Mouse (Mus musculus) kidney, adult 2 months (tissue): Measurements from ENCODE around the gene Nop53. TPM values are rescaled to one million over a fixed set of nuclear protein-coding genes. Genes with fewer than 3 reads are reported as not detected.
"Not testable (repeated sequence)": the region's sequence is repeated elsewhere in the genome, so short reads cannot be mapped to it uniquely, and the experiment has no call there.

ENCODE experiments used
- DNase-seq: peaks from one replicate; pipeline ENCODE4 v3.0.0; 2021
- H3K27ac ChIP-seq: fragments of 200-500 bp; 2 replicates; pipeline ENCODE4 v1.5.1; 2012; ENCODE audit warnings: low read depth, low read length, control low read depth, inconsistent platforms; ENCODE audit not compliant: insufficient read depth
- H3K27me3 ChIP-seq: fragments of 200-500 bp; replicated peaks from 2 replicates; pipeline ENCODE4 v1.6.1; 2012; ENCODE audit warnings: mild to moderate bottlenecking, moderate library complexity, low read length, inconsistent platforms; ENCODE audit not compliant: control insufficient read depth, insufficient read depth
- H3K36me3 ChIP-seq: fragments of 200-500 bp; 2 replicates; pipeline ENCODE4 v1.6.1; 2012; ENCODE audit warnings: mild to moderate bottlenecking, moderate library complexity, low read length, inconsistent platforms; ENCODE audit not compliant: control insufficient read depth, insufficient read depth
- H3K4me1 ChIP-seq: fragments of 200-500 bp; 2 replicates; pipeline ENCODE4 v1.6.1; 2011; ENCODE audit warnings: low read length; ENCODE audit not compliant: control insufficient read depth, insufficient read depth
- H3K4me3 ChIP-seq: fragments of 200-500 bp; 2 replicates; pipeline ENCODE4 v1.5.1; 2011; ENCODE audit warnings: mild to moderate bottlenecking, low read depth, low read length, control low read depth; ENCODE audit not compliant: insufficient read depth
- CTCF ChIP-seq: fragments of 200-500 bp; conservative IDR thresholded peaks from 2 replicates; pipeline ENCODE4 v1.5.1; 2011; ENCODE audit warnings: low read depth, mild to moderate bottlenecking, control low read depth, low read length, moderate library complexity, mixed read lengths; ENCODE audit not compliant: insufficient read depth, insufficient read length
- POLR2A ChIP-seq: fragments of 200-500 bp; IDR thresholded peaks from one replicate; pipeline ENCODE4 v1.6.1; 2011; ENCODE audit warnings: low read depth, low read length, control low read depth
- WGBS: fragments of 180-500 bp; shearing (Covaris S2); methylation state at CpG from one replicate; pipeline ENCODE4 v1.1.7; 2018; 5-methylcytosine and 5-hydroxymethylcytosine counted together
- polyA plus RNA-seq: library from polyadenylated mRNA; depleted of rRNA; stranded (reverse); fragments of >200 nt; gene quantifications from 2 replicates; pipeline ENCODE4 v1.2.3, GENCODE M21; 2012

The Nop53 gene
- polyA plus RNA-seq, 1 experiment, result 88.9 TPM

DNA sequence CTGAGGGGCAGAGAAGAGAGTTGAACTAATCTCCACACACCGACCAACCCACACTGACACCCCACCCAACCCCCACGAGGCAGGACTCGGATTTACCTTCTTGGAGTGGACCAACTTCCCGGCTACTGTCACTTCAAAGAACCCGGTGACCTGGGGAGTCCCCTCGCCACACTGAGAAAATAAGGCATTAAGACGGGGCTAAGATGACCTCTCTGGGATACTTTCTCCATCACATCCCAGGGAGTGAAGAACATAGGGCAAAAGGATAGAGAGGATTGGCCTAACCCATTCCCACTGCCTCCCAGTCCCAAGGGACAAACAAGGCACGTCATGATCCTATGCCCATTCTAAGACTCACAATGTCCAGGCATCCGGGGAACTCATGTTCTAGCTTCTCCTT is 25.9 kb downstream of the Nop53 start:
- no peak overlapping the region for H3K4me3 ChIP-seq
- WGBS, result 88% methylated on average over 9 of the region's 9 CpGs
- peaks cover 4% of the 10 kb centered on the region; the same call in 1 of the 2 replicates for H3K4me1 ChIP-seq
- H3K27me3 ChIP-seq, result no peaks in the 10 kb centered on the region
- no peak for TF ChIP-seq POLR2A
- no peaks in the 10 kb centered on the region for H3K36me3 ChIP-seq
- no peak overlapping the region for H3K27ac ChIP-seq
- DNase-seq, result no peak

DNA sequence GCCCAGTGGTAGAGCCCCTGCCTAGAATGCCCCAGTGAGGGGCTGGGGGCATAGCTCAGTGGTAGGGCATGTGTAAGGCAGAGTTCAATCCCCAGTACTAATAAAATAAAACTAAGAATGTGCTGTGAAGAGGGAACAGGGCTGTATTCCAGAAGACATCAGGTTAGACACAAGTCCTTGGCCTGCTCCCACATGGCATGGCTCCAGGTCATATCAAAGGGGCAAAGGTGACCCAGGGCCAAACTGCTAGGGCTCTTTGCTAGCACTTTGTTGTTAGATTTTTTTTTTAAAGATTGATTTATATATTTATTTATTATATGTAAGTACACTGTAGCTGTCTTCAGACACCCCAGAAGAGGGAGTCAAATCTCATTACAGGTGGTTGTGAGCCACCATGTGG is 27.5 kb downstream of the Nop53 start:
- H3K4me3 ChIP-seq, result no peak overlapping the region
- no peaks in the 10 kb centered on the region for H3K27me3 ChIP-seq
- DNase-seq, result peak; percentile 39
- no peak overlapping the region for H3K27ac ChIP-seq
- TF ChIP-seq CTCF (no peak), POLR2A (no peak)
- peaks cover 4% of the 10 kb centered on the region; the same call in 1 of the 2 replicates for H3K4me1 ChIP-seq
- H3K36me3 ChIP-seq, result no peaks in the 10 kb centered on the region

DNA sequence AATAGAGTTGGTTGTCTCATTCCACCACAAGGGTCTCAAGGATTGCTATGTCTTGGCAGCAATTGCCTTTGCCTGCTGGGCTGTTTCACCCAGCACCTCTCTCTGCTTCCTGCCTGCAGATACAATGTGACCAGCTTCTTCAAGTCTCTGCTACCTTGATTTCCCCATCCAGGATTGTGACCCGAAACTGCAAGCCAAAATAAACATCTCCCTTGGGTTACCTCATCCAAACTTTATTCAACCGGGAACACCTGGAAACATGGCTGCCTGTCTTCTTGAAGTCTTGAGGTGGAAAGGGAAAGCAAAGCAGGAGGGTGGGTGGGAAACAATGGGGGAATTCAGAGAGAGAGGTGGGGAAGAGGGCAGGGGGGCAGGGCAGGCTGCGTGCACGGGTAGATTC is 28.9 kb downstream of the Nop53 start:
- Histone ChIP-seq H3K27me3 (no peaks in the 10 kb centered on the region), H3K4me3 (no peak overlapping the region), H3K4me1 (no peaks in the 10 kb centered on the region), H3K36me3 (no peaks in the 10 kb centered on the region), H3K27ac (no peak overlapping the region)
- DNase-seq, result no peak
- TF ChIP-seq POLR2A (no peak), CTCF (no peak)
- WGBS, result 76% methylated on average over 4 of the region's 4 CpGs

DNA sequence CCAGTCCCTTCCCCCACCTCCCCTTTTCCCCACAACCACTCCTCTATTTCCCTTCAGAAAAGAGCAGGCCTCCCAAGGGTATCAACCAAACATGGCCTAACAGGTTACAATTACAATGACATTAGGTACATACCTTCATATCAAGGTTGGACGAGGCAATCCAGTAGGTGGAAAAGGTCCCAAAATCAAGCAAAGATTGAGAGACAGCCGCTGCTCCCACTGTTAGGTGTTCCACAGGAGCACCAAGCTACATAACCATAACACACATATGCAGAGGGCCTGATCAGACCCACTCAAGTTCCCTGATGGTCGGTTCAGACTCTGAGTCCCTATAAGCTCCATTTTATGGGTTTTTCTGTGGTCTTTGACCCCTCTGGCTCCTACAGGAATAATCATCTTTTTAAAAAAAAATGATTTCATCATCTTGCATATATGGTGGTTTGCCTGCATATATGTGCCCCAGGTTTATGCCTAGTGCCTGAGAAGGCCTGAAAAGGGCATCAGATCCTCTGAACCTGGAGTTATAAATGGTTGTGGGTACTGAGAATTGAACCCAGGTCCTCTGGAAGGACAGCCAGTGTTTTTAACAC is 29.6 kb downstream of the Nop53 start:
- Histone ChIP-seq H3K27me3 (no peaks in the 10 kb centered on the region), H3K36me3 (no peaks in the 10 kb centered on the region), H3K27ac (no peak overlapping the region), H3K4me1 (no peaks in the 10 kb centered on the region), H3K4me3 (no peak overlapping the region)
- WGBS, result 78% methylated on average over 3 of the region's 3 CpGs
- DNase-seq, result no peak
- TF ChIP-seq CTCF, result no peak
- TF ChIP-seq POLR2A, result no peak

DNA sequence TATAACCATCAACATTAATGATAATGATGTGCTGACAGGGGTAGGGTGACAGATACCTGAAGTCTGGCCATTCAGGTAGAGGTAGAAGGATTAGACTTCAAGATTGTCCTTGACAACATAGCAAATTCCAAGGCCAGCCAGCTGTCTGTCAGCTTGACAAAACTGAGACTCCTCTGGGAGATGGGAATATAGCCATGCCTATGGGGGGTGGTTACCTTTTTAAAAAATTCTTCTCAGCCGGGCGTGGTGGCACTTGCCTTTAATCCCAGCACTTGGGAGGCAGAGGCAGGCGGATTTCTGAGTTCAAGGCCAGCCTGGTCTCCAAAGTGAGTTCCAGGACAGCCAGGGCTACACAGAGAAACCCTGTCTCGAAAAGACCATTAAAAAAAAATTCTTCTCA is 30.2 kb downstream of the Nop53 start:
- not testable (repeated sequence) for H3K4me1 ChIP-seq
- 89% methylated on average over 4 of the region's 4 CpGs for WGBS

DNA sequence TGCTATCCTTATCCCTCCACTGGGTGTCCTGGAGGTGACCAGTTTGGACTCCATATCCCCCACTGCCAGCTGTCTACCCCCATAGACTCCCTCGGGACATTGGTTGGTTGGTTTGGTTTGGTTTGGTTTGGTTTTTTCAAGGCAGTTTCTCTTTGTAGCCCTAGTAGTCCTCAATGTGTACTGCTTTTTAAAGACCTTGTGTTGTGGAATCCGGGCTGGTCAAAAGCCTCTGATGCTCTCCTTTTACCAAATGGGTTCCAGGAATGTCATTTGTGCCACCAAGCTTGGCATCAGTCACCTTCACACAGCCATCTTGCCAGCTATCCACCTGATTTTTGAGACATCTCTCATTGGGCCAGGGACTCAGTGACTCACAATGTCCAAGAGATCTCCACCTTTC is 31.1 kb downstream of the Nop53 start:
- H3K4me1 ChIP-seq, result no peaks in the 10 kb centered on the region
- WGBS, result 98% methylated on average over 2 of the region's 2 CpGs
- DNase-seq, result no peak
- H3K4me3 ChIP-seq, result no peak overlapping the region
- no peak for TF ChIP-seq CTCF
- TF ChIP-seq POLR2A, result no peak
- no peaks in the 10 kb centered on the region for H3K27me3 ChIP-seq
- no peak overlapping the region for H3K27ac ChIP-seq
- no peaks in the 10 kb centered on the region for H3K36me3 ChIP-seq

More for the DNA sequence above, 30.2 kb downstream of the Nop53 start:
- not testable (repeated sequence) for H3K27me3 ChIP-seq, H3K36me3 ChIP-seq, H3K4me3 ChIP-seq, H3K27ac ChIP-seq, DNase-seq

DNA sequence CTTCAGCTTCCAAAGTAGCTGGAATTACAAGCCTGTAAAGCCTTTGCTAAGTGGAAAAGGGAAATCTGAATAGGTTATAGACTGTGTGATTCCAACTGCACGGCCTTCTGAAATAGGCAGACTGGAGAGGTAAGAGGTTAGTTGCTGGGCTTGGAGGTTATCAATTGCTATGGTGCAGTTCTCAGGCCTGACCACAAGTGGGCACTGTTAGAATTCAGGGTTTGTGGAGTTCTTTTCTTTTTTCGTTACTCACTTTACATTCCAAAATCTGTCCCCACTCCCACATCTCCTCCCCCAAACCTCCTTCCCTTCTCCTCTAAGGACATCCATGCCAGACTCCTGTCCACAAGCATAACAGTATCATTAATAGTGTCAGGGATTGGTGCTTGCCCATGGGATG is 31.6 kb downstream of the Nop53 start:
- Histone ChIP-seq H3K27ac (no peak overlapping the region), H3K4me1 (no peaks in the 10 kb centered on the region), H3K27me3 (no peaks in the 10 kb centered on the region), H3K36me3 (no peaks in the 10 kb centered on the region), H3K4me3 (no peak overlapping the region)
- TF ChIP-seq POLR2A (no peak), CTCF (peak; percentile 60)
- DNase-seq, result peak; percentile 21
- 20% methylated on average over 2 of the region's 2 CpGs for WGBS

DNA sequence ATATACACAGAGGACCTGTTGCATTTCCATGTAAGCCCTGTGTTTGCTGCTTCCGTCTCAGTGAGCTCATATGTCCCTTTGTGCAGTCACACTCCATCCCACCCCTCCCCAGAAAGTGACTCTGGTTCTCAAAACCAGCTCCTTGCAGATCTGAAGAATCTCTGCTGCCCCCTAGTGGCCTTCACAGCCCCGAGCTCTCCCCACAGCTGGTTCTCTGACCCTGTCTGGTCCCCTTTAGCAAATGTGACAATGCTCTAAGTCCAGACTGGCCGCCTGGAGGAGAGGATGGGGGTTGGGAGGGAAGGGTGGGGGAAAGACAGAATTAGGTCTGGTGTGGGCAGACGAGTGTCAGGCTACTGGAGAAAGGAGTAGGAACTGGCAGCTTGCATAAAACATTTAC is 33.7 kb downstream of the Nop53 start:
- Histone ChIP-seq H3K36me3 (no peaks in the 10 kb centered on the region), H3K27me3 (no peaks in the 10 kb centered on the region), H3K4me1 (no peaks in the 10 kb centered on the region), H3K4me3 (no peak overlapping the region), H3K27ac (no peak overlapping the region)
- TF ChIP-seq CTCF, result peak; percentile 72
- no peak for TF ChIP-seq POLR2A
- DNase-seq, result peak; percentile 63
- whole genome bisulfite sequencing, result 2% methylated on average over 4 of the region's 4 CpGs
